Mouse (Mus musculus) urinary bladder, postnatal 36 days (tissue): ENCODE measurements around the gene Csgalnact2.

Experiments
- DNase-seq, 2 experiments: peaks; one replicate each; pipeline ENCODE4 v3.0.0; 2022; ENCODE audit warnings: low spot score in 2 of 2, mixed read lengths in 1 of 2

Csgalnact2 gene

DNA sequence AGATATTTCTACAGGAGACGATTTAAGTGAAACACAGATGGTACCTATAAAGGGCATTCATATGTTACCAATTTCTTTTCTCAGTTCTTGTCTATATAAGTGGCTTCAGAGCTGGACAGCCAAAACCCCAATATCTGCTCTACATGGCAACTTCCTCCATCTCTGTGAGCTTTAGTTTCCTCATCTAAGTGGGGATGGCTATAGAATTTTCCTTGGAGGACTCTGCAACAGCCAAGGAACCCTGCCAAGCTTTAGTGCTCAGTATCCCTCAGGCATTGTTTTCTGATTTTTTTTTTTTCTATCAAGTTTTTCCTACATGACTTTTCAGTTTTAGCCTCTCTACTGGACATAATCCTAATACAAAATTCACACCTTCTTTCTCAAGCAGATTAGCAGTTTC lies 4.5 kb downstream of the Csgalnact2 start:
- no peak for DNase-seq

DNA sequence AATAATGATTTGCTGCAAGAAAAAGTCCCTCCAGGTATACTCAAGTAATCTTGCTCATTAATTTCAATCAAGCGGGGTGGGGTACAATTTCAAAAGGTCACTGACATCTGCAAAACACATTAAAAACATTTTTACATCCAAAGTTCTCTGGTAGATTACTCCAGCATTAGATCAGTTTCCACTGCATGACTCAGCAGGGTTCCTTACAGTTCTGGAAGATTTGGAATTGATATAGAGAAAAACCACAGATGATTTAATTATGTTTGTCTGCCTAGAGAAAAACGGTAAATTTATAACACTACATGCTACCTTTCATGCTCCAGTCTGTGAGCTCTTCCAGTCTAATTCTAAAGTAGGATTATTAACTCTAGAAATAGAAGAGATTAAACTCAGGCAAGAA lies 8.9 kb downstream of the Csgalnact2 start:
- no peak for DNase-seq

DNA sequence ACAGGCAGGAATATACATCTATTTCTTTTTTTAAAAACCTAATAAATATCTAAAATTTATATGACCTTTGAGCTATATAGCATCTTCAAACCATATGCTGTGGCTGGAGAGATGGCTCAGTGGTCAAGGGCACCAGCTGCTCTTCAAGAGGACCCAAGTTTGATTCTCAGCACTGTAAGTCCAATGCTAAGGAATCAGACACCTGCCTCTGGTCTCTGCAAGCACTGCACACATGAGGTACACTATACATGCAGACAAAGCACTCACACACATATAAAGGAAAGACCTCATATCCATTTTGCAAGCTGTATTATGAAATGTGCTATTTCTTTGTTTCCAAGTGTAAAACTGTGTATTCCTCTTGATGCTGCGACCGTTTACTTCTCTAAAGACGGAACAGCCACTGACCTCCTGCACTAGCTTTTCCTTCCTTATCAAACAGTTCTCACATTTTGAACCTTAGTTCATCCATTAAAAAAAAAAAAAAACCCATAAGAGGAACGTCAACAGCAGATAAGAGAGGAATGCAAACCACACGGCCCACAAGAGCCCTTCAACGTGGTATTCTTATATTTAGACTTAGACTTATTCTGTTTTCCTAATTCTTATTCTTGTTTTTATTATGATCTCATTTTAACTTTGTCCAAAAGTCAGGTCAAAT lies 11.0 kb downstream of the Csgalnact2 start:
- DNase-seq: no peak

GRCm38 (mm10) chr6:118127198-118127597 lies 11.7 kb downstream of the Csgalnact2 start:
- DNase-seq: no peak

- no peak for DNase-seq
Measured at GRCm38 (mm10) chr6:118126577-118126976, 12.4 kb downstream of the Csgalnact2 start.

GRCm38 (mm10) chr6:118122767-118123166 lies 16.2 kb downstream of the Csgalnact2 start:
- DNase-seq: no peak

DNA sequence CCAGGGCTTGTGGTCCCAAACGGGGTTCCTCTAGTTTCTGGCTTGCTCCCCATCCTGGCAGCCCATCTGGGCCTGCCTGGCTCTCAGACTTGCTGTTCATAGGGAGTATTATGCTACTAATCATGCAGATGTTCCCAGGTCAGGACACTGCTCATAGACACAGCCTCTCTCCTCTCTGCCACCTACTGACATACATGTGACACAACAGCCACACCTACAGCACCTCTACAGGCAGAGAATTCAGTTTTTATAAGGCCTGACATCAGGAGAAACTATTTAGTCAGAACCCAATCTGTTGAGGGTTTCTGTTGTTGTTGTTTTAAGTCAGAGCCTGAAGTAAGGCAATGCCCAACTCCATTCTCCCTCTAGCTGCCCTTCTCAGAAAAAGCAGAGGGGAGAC lies 27.1 kb downstream of the Csgalnact2 start:
- DNase-seq: no peak

GRCm38 (mm10) chr6:118099311-118099802 lies 39.6 kb downstream of the Csgalnact2 start:
- DNase-seq: no peak

DNA sequence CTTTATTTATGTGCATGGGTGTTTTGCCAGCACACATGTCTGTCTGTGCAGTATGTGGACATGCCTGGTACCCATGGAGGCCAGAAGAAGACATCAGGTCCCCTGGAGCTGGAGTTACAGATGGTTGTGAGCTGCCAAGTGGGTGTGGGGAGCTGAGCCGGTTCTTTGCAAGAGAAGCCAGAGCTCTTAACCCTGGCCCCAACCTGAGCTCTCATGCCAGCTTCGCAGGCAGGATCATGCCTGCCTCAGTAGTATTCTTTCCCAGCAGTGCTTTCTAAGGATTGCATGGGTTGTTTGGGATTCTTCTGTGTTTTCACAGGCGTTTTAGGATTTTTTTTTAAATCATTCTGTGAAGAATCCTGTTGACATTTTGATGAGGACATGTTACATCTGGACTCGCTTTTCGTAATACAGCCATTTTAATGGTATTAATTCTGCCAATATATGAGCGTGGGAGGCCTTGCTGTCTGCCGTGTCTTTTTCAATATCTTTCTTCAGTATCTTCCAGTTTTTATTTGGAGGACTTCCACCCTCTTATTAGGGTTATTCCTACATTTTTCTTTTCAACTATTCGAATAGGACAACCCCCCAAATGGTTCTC lies 41.1 kb downstream of the Csgalnact2 start:
- DNase-seq: no peak

DNA sequence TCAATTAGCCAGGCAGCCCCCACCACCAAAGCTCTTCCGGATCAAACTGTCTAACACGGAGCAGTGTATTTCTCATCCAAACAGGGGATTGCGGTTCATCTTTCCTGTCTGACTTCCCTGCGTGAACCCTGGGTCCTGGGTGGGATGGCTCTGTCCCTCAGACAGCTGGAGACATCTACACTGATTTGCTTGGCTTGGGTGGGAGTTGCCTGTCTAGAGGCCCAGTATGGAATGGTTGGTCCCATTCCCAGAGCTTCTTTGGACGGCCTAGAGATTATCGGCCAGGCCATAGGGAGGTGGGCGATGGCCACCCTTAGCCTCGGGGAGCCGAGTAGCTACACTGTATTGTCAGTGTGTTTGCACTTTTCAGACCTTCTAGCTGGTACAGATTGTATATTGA lies 48.1 kb downstream of the Csgalnact2 start:
- no peak for DNase-seq

DNA sequence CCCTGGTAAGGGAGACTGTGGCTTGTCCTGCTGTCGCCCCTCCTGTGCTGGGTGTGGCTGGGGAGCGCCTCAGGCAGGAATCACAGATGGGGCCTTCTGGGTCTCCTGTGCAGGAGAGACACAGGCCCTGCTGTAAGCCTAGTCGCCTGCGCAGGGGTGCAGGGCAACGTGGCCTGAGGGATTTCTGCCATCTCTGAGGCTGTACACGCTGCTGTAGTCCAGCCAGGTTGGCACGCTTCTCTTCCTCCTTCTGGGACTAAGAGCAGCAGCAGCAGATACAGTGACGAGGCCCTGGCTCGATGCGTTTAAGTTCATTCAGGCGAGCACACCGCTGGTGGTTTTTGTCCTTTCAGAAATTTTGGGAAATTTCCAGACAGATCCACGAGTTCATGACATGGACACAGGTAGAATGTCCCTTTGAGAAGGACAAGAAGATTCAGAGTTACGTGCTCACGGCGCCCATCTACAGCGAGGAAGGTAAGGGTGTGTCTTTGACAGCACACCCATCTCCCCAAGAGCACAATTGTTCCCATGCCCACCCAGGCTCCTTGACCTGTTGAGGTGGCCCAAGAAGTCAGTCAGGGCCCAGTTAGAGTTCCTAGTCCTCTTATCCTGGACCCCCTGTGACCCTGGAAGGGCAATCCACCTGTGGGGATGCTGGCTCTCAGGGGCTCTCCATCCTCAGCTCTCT lies 50.0 kb downstream of the Csgalnact2 start:
- DNase-seq: no peak

DNA sequence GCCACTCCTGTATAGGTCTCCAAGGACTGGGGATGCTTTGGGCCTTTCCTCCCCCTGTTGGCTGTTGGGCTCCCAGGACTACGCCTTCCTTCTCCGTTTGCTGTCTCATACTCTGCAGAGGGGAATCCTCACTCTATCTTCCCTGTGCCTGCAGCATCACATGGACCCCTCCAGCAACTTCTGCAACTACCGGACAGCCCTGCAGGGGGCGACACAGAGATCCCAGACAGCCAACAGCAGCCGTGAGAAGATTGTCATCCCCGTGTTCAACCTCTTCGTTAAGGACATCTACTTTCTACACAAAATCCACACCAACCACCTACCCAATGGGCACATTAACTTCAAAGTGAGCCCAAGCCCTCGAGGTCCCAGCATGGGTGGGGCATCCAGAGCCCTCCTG lies 51.0 kb downstream of the Csgalnact2 start:
- no peak for DNase-seq

DNA sequence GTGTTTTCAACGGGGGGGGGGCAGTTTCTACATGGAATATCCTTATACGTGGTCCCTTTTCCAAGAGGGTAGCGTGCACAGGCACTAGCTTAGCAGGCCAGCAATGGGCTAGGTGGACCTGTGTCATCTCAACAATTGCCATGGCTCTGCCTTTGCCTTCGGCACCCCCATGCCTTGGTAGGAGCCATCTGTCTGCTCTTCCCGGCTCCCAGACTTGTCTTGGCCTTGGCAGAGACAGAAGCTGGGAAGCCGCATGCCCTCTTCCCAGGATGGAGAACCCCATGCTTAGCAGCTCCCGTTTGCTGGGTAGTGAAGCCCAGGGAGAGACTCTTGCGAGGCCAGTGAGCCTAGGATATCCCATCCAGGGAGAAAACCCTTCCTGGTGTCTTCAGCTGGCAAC lies 54.3 kb downstream of the Csgalnact2 start:
- DNase-seq: no peak

GRCm38 (mm10) chr6:118083608-118084007 lies 55.3 kb downstream of the Csgalnact2 start:
- no peak for DNase-seq

DNA sequence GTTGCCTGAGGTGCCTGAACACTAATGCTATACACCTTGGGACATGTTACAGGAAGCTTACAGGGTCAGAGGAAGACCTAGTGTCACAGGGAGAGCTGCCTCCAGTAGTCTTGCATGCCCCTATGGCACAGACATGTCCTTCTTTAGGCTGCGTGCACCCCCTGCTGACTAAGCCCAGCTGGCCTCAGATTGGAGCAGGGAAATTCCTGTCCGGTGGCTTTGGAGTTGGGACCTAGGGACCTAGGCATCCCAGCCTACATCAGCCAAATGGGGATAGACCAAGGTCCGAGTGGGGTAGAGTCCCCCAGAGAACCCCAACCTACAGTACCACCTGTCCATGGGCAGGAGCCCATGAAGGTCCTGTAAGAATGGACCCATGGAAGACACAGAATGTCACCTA lies 56.6 kb downstream of the Csgalnact2 start:
- no peak for DNase-seq

DNA sequence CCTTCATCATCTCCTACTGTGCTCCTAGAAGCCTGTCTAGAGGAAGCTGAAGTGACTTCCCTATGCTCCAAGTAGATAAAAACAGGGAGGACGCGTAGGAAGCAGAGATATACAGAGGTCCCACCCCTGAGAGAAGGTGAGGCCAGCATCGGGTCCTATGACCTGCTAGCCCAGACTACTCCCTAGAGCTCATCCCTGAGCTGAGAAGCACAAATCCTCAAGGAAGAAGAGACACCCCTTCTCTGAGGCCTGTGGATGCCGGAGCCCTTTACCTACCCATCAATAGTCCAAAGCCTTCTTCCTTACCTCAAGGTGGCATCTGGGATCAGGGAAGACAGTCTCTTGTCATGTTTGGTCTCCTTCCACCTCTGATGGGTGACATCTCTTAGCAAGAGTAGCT lies 58.2 kb downstream of the Csgalnact2 start:
- no peak for DNase-seq

GRCm38 (mm10) chr6:118079762-118080465 lies 59.0 kb downstream of the Csgalnact2 start:
- no peak for DNase-seq

GRCm38 (mm10) chr6:118079292-118079691 lies 59.6 kb downstream of the Csgalnact2 start:
- DNase-seq: no peak

DNA sequence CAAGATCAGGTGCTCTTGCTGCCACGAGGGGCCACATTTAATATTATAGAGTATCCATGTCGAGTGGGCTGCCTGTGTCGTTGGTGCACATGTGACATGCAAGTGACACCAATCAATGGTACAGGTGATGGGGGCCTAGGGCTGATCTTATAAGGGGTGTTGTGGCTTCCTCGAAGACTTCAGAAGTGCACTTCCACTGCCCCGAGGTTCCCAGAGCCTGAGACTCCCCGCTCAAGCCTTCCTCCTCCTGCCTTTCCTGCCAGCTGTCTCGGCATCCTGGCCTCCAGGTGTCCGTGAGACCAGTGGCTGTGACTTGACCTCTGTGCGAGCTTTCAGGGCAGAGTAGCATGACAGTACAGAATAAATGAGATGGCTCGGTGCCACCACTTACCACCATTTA lies 60.2 kb downstream of the Csgalnact2 start:
- no peak for DNase-seq

- no peak for DNase-seq
Measured at GRCm38 (mm10) chr6:118077421-118077820, 61.5 kb downstream of the Csgalnact2 start.

DNA sequence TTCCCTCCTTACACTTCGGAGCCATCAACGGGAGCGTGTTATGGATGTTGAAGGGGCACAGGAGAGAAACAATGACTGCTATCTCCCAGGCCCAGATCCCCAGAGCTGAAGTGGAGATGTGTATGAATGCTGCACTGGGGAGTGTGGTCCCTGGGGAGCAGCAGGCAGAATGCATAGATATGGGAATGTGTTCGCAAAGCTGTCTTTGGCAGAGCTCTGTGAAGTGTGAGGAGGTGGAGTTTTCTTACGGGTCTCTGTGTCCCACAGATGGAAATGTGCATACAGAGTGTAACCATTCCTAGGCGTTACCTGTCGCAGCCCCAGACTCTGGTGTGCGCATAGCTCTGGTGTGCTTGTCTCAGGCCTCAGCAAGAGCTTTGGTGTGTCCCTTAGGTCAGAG lies 62.2 kb downstream of the Csgalnact2 start:
- no peak for DNase-seq

DNA sequence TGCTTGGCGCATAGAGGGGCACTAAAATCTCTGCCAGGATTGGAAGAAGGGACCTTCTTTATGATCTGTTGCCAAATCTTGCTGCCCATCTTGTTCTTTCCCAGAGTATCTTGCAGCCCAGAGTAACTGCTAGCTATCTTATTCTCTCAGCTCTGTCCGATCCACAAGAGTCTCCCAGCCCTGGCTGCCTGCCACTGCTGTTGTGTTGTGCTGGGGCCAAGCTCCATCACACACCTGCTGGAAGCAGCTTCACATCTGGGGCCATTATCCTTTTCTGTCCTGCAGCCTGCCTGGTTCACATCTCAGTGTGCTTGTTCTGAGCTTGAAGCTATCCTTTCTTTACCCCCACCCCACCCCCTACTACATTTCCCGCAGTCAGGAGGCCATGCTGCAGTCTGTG lies 62.7 kb downstream of the Csgalnact2 start:
- DNase-seq: no peak
